Mouse (Mus musculus): Measurements from ENCODE around the gene Rassf6.

Gene Rassf6

GRCm38 (mm10) chr5:90567788-90568187 is 72.7 kb downstream of the Rassf6 start:
- WGBS, result 77% methylated on average over 5 of the region's 5 CpGs

DNA sequence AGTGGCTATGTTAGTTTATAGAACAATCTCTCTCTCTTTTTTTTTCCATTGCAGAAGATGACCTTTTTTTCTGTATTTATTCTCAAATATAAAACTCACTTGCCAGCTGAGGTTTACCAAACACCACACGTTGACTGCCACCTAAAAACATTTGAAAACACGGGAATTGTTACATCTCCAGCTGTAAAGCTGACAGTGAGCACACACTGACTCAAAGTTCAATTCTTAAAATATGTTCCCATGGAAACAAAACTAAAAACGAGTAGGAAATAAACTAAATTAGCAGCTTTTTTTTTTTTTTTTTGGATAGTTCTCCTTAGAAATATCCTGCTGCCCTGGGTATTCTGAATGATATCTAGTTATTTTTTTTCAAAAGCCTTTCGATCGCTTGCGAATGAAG is 75.3 kb downstream of the Rassf6 start:
- WGBS, result 44% methylated on average over 6 of the region's 6 CpGs

- 52% methylated on average over 4 of the region's 4 CpGs for WGBS
These were observed 76.3 kb downstream of the Rassf6 start for GRCm38 (mm10) chr5:90564161-90564560.

- WGBS, result 82% methylated on average over 4 of the region's 4 CpGs
These were observed 77.6 kb downstream of the Rassf6 start for GRCm38 (mm10) chr5:90562880-90563279.

- 66% methylated on average over 11 of the region's 11 CpGs for WGBS
These were observed 78.7 kb downstream of the Rassf6 start for GRCm38 (mm10) chr5:90561721-90562275.

GRCm38 (mm10) chr5:90560743-90561142 is 79.7 kb downstream of the Rassf6 start, which contains the start of gene 5830473C10Rik:
Gene 5830473C10Rik (plus strand): TSS chr5:90561107.
- WGBS, result 92% methylated on average over 6 of the region's 6 CpGs

GRCm38 (mm10) chr5:90556052-90556451 is 84.4 kb downstream of the Rassf6 start:
- 83% methylated on average over 3 of the region's 3 CpGs for WGBS

Measured in cerebral cortex, adult 2 months (tissue).